Mouse (Mus musculus): ENCODE measurements around the gene Loxl4.

Gene Loxl4

DNA sequence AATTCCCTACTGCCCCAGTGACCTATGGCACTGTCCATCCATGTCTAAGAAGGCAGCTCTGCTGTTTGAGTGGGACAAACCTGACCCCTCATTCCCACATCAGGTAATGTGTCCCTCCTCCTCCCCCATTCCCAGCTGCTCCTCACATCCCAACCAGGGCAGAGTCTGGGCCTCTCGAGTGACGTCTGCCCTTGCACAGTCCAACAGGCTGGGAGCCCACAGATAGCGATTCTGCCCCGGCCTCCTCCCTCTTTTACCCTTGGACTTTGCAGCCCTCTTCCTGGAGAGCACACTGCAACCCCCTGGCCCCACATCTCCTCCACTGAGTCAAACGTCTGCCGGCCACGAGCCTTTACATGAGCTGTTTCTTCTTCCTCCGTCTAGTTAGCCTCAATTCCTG, 10.0 kb downstream of the Loxl4 start:
- DNase-seq = no peak

GRCm38 (mm10) chr19:42602041-42602440, 10.6 kb downstream of the Loxl4 start:
- no peak for DNase-seq

DNA sequence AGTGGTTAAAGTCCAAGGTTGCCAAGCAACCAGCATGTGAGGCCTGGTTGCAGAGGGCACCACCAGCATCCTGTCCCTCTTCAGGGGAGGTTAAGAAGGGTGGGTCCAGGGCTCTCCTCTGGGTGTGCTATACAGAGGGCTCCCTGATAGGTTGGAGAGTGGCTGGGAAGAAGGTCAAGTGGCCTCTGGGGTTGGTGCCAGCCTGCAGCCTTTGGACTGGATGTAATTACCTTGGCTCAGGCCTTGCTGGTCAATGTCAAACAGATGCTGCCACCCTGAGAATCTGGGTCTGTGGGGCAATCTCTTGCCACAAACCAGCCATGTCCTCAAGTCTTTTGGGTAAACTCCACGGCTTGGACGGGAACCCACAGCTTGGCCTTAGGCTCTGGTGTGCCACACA, 11.2 kb downstream of the Loxl4 start:
- DNase-seq = no peak

GRCm38 (mm10) chr19:42600591-42600990, 12.0 kb downstream of the Loxl4 start:
- no peak for DNase-seq

DNA sequence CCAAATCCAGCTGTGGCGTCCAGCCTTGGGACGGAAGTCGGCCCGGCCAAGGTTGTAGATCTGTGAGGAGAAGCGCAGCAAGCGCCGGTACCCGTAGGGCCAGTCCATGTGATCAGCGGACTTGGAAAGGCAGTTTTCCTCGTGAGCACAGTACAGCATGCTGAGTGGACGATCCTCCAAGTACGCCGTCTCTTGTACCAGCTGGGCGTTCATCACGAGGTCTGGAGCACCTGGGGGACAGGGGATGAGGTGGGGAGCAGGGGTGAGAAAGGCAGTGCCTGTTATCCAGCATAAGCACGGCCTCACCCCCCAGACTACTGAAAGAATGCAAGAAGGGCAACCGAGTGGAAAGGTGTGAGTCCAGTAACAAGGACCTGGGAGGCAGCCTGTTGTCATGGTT, 12.7 kb downstream of the Loxl4 start:
- no peak for DNase-seq

DNA sequence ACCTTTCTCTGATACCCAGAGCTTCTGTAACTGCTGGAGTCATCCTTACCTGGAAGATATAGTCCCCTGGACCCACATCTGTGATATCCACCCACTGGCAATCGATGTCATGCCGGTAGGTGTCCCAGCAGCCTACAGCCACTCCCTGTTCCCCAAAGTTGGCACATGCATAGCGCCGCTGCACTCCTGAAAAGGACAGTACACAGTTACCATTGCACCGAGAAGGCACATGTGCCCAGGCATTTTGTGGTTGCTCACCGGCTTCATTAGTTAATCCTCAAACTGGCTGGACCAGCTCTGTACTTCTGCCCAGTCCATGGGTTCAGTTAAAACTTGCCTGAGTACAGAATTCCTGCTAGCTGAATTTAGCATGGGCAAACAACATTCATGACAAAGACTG, 14.7 kb downstream of the Loxl4 start:
- DNase-seq = no peak

GRCm38 (mm10) chr19:42597286-42597685, 15.3 kb downstream of the Loxl4 start:
- no peak for DNase-seq

DNA sequence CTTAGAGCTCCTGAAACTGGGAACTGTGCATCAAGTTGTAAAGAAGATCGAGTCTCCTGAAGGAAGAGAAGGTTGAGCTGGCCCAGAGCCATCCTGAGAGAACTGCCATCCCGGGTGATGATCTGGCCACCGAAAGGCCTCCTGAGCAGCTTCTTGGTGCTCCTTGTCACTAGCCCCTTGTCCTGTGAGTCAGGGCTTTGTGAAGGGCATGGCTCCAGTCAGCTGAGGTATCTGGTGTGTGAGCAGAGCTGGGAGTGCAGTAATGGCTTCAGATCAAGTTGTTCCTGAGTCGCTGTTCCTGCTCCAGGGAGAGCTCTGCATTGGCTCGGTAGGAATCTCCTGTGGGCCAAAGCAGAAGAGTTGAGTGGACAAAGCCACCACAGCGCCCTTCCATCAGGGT, 17.5 kb downstream of the Loxl4 start:
- no peak for DNase-seq

DNA sequence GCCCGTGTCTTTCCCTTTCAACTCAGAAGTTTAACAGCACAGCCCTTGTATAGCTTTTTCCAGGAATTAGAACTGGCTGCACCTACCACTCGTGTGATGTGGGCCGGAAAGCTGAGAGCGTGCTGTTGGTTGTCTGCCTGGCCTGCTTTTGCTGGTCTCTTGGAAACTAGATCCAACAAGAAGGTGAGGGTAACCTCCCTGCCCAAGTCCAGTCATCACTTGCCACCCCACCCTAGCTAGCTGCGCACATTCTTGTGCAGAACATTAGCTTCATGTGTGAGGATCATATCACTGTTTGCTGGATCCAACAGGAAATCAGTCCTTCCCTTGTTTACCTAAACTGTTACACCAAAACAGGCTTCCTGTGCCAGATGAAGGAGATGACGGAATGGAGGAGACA, 19.2 kb downstream of the Loxl4 start:
- no peak for DNase-seq

GRCm38 (mm10) chr19:42591534-42591933, 21.1 kb downstream of the Loxl4 start:
- DNase-seq = no peak

- DNase-seq = no peak
Measured at GRCm38 (mm10) chr19:42589246-42589645, 23.4 kb downstream of the Loxl4 start.

DNA sequence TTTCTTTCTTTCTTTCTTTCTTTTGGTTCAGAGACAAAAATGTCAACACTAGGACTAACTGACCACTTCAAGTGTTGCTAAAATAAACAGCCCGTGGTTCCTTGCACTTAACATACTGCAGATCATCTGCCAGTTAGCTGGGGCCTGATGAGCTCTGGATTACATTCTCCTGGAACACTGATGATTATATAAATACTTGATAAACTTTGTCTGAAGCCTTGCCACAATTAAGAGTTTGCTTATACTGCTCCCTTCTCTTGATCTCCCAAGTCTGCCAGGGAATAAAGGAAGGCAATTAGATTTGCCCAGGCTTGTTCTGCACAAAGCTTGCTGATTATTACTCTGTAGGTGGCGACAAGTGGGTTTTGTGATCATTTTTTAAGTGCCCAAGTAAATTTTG, 24.9 kb downstream of the Loxl4 start:
- DNase-seq = no peak

DNA sequence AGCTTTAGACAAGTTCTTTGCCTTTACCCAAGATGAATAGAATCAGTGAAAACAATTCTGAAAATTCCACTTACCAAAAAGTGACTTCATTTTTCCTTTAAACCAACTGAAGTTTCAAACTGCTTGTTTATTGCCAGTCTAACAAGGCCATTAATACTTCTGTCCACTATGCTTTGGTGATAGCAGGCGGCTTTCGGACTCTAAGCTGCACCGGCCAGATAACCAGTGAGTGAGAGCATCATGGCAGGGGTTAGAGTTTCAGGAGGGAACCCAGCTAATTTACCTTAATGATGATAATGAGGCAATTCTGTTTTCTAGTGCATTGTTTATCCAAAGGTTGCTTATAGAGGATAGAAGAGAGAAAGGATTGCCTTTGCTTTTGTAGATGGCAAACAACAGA, 28.4 kb downstream of the Loxl4 start:
- no peak for DNase-seq

DNA sequence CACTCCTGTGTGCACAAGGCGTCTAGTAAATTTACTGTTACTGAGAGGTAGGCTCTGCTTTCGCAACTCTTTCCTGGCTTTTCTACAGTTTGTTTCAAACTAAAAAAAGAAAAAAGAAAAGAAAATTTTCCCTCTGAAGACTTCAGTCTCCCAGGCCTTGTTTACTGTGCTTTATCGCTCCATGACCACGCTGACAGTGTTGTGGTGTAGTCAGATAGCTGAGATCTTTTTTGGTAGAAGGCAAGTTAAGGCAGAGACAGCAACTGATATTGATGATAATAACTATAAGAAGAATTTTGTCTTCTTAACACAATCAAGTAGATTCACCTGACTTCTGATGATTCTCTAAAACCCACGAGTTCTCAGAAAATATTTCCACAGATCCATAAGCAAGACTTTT, 28.9 kb downstream of the Loxl4 start:
- no peak for DNase-seq

- DNase-seq = no peak
Measured at GRCm38 (mm10) chr19:42582811-42583370, 29.7 kb downstream of the Loxl4 start.

DNA sequence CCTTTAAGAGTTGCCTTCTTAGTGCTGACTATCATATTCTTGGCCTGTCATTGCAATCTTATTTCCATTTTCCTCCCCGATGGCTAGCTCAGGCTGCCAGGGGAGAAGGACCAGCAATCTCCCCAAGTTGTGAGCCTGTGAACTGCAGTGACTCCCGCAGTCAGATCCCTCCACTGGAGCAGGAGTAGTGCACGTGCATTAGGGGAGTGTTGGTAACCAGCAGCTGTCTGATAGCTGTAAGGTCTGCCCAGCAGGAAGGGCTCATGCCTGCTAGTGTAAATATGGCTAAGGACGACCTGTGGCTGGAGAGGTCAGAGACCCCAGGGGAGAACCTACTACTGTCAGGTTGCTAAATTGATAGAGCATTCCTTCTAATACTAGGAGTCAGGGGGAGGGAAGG, 31.9 kb downstream of the Loxl4 start:
- DNase-seq = no peak

DNA sequence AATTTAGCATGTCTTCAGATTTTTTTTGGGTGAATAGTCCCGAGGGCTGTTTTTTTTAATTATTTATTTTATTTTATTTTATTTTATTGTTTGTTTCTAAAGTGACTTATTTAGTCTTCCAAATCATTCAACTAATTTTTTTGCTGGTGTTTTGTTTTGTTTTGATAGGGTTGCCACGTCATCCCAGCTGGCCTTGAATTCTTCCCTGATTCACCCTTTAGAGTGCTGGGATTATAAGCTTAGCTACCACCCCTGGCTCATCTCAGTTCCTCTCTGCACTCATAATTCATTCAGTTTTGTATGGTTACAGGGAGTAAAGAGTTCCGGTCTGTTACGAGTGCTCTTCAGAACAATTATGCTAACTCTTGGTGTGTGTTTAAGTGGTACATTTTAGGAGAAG, 34.0 kb downstream of the Loxl4 start:
- DNase-seq = no peak

DNA sequence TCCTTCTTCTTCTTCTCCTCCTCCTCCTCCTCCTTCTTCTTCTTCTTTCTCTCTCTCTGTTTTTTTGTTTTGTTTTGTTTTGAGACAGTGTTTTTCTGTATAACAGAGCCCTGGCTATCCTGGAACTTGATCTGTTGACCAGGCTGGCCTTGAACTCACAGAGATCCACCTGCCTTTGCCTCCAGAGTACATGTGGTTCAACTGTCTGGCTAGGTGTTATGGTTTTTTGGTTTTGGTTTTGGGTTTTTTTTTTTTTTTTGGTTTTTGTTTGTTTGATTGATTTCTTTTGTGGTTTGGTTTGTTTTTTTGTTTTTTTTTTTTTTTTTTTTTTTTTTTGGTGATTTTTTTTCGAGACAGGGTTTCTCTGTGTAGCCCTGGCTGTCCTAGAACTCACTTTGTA, 35.8 kb downstream of the Loxl4 start:
- DNase-seq = no peak

- no peak for DNase-seq
Measured at GRCm38 (mm10) chr19:42575317-42575716, 37.3 kb downstream of the Loxl4 start.

- DNase-seq = no peak
Measured at GRCm38 (mm10) chr19:42571291-42571690, 41.3 kb downstream of the Loxl4 start.

DNA sequence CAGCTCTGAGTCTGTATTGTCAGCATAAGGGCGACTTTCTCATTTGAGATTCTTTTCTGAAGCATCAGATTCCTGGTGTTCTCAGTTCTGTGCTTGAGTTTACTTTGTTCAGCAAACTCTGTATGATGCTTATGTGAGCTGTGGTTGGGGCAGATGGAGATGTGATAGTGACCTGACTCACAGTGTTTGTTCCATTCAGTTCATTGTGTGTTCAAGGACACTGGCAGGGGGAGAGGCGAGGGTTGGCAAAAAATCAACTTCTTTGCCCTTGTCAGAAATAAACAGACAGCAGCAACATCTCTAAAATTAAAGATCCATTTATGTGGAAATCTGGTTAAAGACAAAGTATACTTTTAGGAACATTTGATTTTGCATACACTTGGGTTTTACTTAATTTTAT, 43.5 kb downstream of the Loxl4 start:
- no peak for DNase-seq

- no peak for DNase-seq
Measured at GRCm38 (mm10) chr19:42567020-42567419, 45.6 kb downstream of the Loxl4 start.

DNA sequence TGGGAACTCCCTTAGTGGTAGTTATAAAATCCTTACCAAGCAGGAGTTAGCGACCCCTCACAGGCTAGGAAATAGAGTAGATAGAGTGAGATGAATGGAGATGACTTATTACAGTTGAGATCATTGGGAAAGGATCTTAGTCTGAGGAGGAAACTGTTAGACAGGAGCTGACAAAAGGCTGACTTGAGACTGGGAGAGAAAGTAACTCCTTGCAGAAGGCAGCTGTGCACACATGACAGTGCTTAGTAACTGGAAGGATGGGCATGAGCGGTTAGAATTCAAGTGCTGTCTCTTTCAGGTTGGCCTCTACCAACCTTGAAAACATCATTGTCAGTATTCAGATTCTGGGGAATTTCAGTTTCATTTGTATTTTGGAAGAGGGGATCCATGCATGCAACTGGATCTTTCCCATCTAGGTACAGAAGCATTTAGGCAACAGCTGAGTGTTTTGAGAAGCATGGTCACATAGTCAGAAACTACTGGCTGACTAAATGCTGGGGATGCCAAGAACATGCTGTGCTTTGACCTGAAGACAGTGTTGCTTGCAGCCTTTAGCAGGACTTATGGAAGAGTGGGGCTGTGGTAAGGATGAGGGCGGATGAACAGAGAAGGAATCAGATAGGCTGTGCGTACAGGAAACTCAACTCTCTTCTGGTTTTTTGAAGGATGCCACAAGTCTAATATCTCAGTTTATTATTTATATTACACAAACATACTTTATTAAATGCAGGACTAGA, 46.2 kb downstream of the Loxl4 start:
- no peak for DNase-seq

GRCm38 (mm10) chr19:42563726-42564270, 48.8 kb downstream of the Loxl4 start:
- no peak for DNase-seq

DNA sequence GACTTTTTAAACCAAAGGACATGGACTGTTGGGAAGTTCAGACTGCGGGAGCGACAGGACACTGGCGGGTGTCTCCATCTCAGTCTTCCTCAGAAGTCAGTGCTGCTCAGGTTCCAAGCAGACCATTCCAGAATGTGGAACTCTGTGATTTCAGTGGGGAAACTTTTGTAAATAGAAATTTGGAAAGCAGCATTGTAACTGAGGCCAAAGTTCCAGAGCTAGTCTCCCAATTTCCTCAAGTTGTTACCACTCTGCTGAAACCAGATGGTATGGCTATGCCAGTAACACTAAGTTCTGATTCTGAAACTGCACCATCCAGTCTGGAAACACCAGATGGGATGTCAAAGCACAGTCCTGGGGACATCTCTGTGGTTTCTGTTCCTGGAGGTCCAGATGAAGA, 49.6 kb downstream of the Loxl4 start:
- DNase-seq = no peak
